Mouse (Mus musculus): ENCODE measurements around the gene Cnp. TPM values are rescaled to one million over a fixed set of nuclear protein-coding genes. Genes with fewer than 3 reads are reported as not detected.

Cnp gene
- total and polyA plus RNA-seq, 3 experiments, result 19.0 to 20.8 TPM; not detected in 1

DNA sequence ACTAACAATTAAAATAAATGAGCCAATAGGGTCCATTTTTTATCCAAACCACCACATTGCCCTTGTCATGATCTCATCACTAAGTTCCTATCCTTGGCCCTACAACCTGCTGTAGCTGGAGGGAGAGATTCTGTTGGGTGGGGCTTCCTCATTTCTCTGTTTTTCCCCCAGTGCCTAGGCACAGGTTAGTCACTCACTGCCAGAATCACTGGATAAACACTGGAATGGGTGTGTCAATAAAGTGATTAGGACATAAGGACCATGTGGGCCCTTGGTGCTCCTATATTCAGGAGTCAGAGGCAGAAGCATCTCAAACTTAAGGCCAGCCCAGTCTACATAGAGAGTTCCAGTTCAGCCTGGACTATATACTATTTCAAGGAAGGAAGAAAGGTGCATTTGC, 38.2 kb upstream of the Cnp start:
- Histone ChIP-seq H3K27me3 (ENCODE audit: control insufficient read depth in 1 of 2, insufficient read depth in 2 of 2, low read length in 2 of 2) (no peaks in the 10 kb centered on the region), H3K36me3 (ENCODE audit: control insufficient read depth in 1 of 2, insufficient read depth in 2 of 2, low read length in 2 of 2) (no peaks in the 10 kb centered on the region; a peak in 1 of 4 replicates), H3K79me2 (ENCODE audit: control insufficient read depth, insufficient read depth, low read length, poor library complexity) (no peaks in the 10 kb centered on the region), H3K9me3 (replicated peaks; ENCODE audit: insufficient read depth, low read length) (no peaks in the 10 kb centered on the region), H3K27ac (ENCODE audit: control insufficient read depth, low read depth, low read length) (no peak overlapping the region), H3K4me1 (ENCODE audit: control insufficient read depth in 1 of 2, insufficient read depth in 2 of 2, low read length in 2 of 2) (0 out of 4 replicates have a peak, but pooled peaks cover 0 to 3% of the 10 kb centered on the region in 2 experiments), H3K4me3 (ENCODE audit: control insufficient read depth in 1 of 2, insufficient read depth in 1 of 2, low read depth in 2 of 2, low read length in 2 of 2) (no peak overlapping the region), H3K9ac (ENCODE audit: control insufficient read depth, low read depth, low read length, poor library complexity, severe bottlenecking) (no peak overlapping the region)
- TF ChIP-seq EP300 (IDR thresholded peaks at IDR 0.05; ENCODE audit: low read depth in 1 of 2, low read length in 2 of 2) (peak in 1 of 2 experiments; percentile 49; a peak in 1 of 4 replicates), SMC3 (IDR thresholded peaks at IDR 0.05; ENCODE audit: low read depth, low read length) (no peak), TAL1 (IDR thresholded peaks at IDR 0.05; ENCODE audit: low read length) (peak; percentile 19; the same call in 1 of the 2 replicates)
- peak; percentile 71 for DNase-seq (ENCODE audit: low read depth, low spot score)

DNA sequence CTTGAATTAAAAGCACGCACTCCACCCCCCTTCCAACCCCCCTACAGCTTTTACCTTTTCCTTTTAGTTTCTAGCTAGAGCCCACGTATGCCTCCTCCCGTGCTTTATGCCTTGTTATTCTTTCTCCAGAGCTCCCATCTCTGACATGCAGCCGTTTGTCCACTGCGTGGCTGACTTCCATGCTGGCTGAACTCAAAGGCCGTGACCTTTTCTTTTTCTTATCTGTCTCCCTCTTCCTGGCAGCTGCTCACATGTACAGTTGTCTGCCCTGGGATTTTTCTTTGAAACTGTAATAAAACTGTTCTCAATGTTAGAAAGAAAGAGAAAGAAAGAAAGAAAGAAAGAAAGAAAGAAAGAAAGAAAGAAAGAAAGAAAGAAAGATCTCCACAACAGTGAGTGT, 33.7 kb upstream of the Cnp start:
- Histone ChIP-seq H3K36me3 (ENCODE audit: control insufficient read depth in 1 of 2, insufficient read depth in 2 of 2, low read length in 2 of 2) (peaks cover 0 to 6% of the 10 kb centered on the region in 2 experiments; a peak in 2 of 4 replicates), H3K9me3 (replicated peaks; ENCODE audit: insufficient read depth, low read length) (no peaks in the 10 kb centered on the region), H3K79me2 (ENCODE audit: control insufficient read depth, insufficient read depth, low read length, poor library complexity) (peaks cover 1% of the 10 kb centered on the region; the same call in 1 of the 2 replicates), H3K27ac (ENCODE audit: control insufficient read depth, low read depth, low read length) (no peak overlapping the region), H3K9ac (ENCODE audit: control insufficient read depth, low read depth, low read length, poor library complexity, severe bottlenecking) (no peak overlapping the region), H3K4me3 (ENCODE audit: control insufficient read depth in 1 of 2, insufficient read depth in 1 of 2, low read depth in 2 of 2, low read length in 2 of 2) (no peak overlapping the region), H3K27me3 (ENCODE audit: control insufficient read depth in 1 of 2, insufficient read depth in 2 of 2, low read length in 2 of 2) (no peaks in the 10 kb centered on the region), H3K4me1 (ENCODE audit: control insufficient read depth in 1 of 2, insufficient read depth in 2 of 2, low read length in 2 of 2) (peaks cover 0 to 12% of the 10 kb centered on the region in 2 experiments; a peak in 2 of 4 replicates)
- DNase-seq (ENCODE audit: low read depth, low spot score), result no peak
- no peak for TF ChIP-seq MAX (IDR thresholded peaks at IDR 0.05; ENCODE audit: low read length)
- no peak for TF ChIP-seq USF1 (IDR thresholded peaks at IDR 0.05; ENCODE audit: low read depth, low read length)
- no peak for TF ChIP-seq MYB (IDR thresholded peaks at IDR 0.05; ENCODE audit: low read depth, low read length)
- no peak for TF ChIP-seq TBP (IDR thresholded peaks at IDR 0.05; ENCODE audit: low read depth, low read length)
- TF ChIP-seq GATA1 (IDR thresholded peaks at IDR 0.05; ENCODE audit: low read depth, low read length), result 0 out of 2 replicates have a peak, but pooled peaks have one; percentile 16
- TF ChIP-seq CHD2 (IDR thresholded peaks at IDR 0.05; ENCODE audit: low read length), result no peak

DNA sequence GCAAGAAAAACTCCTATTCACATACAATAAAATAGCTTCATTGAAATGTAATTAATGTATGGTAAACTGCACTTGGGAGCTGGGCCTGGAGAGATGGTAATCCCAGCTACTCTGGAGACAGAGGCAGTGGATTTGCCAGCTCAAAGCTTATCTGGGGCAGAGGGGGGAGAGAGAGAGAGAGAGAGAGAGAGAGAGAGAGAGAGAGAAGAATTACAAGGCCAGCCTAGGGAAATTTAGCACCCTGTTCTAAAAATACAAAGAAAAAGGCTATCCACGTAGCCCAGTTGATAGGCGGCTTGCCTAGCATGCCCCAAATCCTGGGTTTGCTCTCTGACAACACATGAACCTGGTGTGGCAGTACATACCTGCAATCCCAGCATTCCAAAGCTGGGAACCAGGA, 33.1 kb upstream of the Cnp start:
- DNase-seq (ENCODE audit: low read depth, low spot score), result no peak
- H3K4me1 ChIP-seq (ENCODE audit: control insufficient read depth in 1 of 2, insufficient read depth in 2 of 2, low read length in 2 of 2), result peaks cover 0 to 14% of the 10 kb centered on the region in 2 experiments; a peak in 2 of 4 replicates

More for the DNA sequence above, 33.1 kb upstream of the Cnp start:
- no peak for TF ChIP-seq RAD21 (IDR thresholded peaks at IDR 0.05; ENCODE audit: low read depth, low read length)
- no peak for TF ChIP-seq MXI1 (IDR thresholded peaks at IDR 0.05; ENCODE audit: low read depth, low read length)
- no peak for TF ChIP-seq ZNF384 (IDR thresholded peaks at IDR 0.05; ENCODE audit: low read depth, low read length)
- no peak for TF ChIP-seq ELF1 (IDR thresholded peaks at IDR 0.05; ENCODE audit: low read depth, low read length)
- TF ChIP-seq NELFE (IDR thresholded peaks at IDR 0.05; ENCODE audit: low read depth, low read length), result no peak
- no peak for TF ChIP-seq ZKSCAN1 (IDR thresholded peaks at IDR 0.05; ENCODE audit: low read depth, low read length)
- no peak for TF ChIP-seq MAX (IDR thresholded peaks at IDR 0.05; ENCODE audit: low read length)
- peak; percentile 85; the same call in 1 of the 2 replicates for TF ChIP-seq JUND (IDR thresholded peaks at IDR 0.05; ENCODE audit: low read depth, low read length)
- H3K27me3 ChIP-seq (ENCODE audit: control insufficient read depth in 1 of 2, insufficient read depth in 2 of 2, low read length in 2 of 2), result no peaks in the 10 kb centered on the region
- H3K9me3 ChIP-seq (replicated peaks; ENCODE audit: insufficient read depth, low read length), result no peaks in the 10 kb centered on the region
- H3K36me3 ChIP-seq (ENCODE audit: control insufficient read depth in 1 of 2, insufficient read depth in 2 of 2, low read length in 2 of 2), result peaks cover 0 to 6% of the 10 kb centered on the region in 2 experiments; a peak in 2 of 4 replicates
- no peak overlapping the region for H3K4me3 ChIP-seq (ENCODE audit: control insufficient read depth in 1 of 2, insufficient read depth in 1 of 2, low read depth in 2 of 2, low read length in 2 of 2)
- peaks cover 1% of the 10 kb centered on the region; the same call in 1 of the 2 replicates for H3K79me2 ChIP-seq (ENCODE audit: control insufficient read depth, insufficient read depth, low read length, poor library complexity)
- H3K9ac ChIP-seq (ENCODE audit: control insufficient read depth, low read depth, low read length, poor library complexity, severe bottlenecking), result no peak overlapping the region
- H3K27ac ChIP-seq (ENCODE audit: control insufficient read depth, low read depth, low read length), result no peak overlapping the region

Measured in MEL (cell line).